Mouse (Mus musculus) adrenal gland, adult 2 months (tissue): Measurements from ENCODE around the gene Nptxr. TPM values are rescaled to one million over a fixed set of nuclear protein-coding genes. Genes with fewer than 3 reads are reported as not detected.

Source experiments
- DNase-seq: peaks from one replicate; pipeline ENCODE4 v3.0.0; 2021
- polyA plus RNA-seq: library from polyadenylated mRNA; depleted of rRNA; stranded (reverse); fragments of >200 nt; gene quantifications from 2 replicates; pipeline ENCODE4 v1.2.3, GENCODE M21; 2012; rRNA removed
- total RNA-seq, 2 experiments: library from RNA; stranded (reverse); gene quantifications; 2 replicates each; pipeline ENCODE4 v1.2.3; 2021

The Nptxr gene
- total and polyA plus RNA-seq, 3 experiments = 4.4 to 7.9 (median 6.3) TPM

DNA sequence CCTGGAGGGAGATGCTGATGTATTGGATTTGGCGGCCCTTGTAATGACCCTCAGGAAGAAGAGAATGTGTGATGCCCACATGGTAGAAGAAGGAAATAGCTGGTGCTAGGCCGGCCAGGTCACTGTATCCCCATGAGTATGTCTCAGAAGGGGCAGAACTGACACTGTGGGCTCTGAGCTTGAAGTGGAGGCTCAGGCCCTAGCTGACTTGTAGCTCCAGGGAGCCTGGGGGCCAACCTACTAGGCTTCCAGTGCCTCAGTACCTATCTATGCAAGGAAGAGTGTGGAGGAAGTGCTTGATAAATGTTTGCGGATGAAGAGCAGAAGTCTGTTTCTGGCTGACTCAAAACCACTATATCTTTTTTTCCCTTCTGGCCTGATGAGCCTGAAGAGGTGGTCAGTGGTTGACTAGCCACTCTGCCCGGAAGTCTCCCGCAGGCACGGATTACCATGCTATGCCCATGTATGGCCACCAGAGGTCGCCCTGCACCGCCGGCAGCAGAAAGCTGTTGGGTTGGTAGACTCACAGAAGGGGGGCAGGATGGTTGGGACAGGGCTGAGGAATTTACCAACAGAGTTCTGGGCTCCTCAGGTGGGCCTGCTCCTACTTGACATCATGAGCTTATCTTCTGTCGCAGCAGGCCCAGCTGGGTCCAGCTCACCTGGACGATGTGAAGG lies 51.7 kb downstream of the Nptxr start:
- peak; percentile 75 for DNase-seq

- DNase-seq = no peak
These were observed 52.8 kb downstream of the Nptxr start for GRCm38 (mm10) chr15:79751772-79752171.

GRCm38 (mm10) chr15:79750266-79750665 lies 54.3 kb downstream of the Nptxr start:
- no peak for DNase-seq

DNA sequence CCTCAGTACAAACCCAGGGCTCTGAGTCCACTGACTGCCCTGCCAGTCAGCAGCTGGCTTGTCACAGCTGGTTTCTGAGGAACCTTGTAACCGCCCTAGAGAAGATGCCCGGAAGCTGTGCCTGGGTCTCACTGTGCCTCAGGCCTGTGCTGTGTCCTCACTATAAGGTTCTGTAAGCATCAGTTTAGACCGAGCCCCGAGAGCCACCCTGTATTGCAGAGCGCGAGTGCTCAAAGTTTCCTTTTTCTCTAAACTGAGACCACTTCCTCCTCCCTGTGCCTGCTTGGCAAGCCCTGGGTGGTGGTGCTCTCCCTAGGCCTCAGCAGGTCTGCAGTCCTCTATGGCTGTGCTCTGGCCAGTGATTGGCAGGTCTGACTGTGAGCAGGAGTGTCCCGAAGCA lies 55.4 kb downstream of the Nptxr start:
- no peak for DNase-seq

GRCm38 (mm10) chr15:79747998-79748397 lies 56.6 kb downstream of the Nptxr start:
- DNase-seq = no peak

DNA sequence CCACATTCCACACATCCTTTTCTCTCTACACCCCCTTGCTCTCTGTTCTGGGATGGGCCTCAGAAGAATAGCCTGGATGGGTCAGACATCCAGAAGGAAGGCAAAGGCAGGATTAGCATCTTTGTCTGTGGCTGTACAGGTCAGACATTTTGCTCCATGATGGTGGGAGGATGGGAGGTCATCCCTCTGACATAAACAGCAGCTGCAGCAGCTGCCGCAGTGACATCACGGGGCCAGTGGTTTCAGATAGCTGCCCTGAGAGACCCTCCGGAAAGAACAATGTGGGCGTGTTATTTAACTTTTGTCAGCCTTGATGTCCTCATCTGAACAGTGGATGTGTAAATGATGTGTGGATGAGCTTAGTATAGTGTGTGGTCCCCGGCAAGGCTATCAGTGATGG lies 58.7 kb downstream of the Nptxr start:
- DNase-seq = no peak

DNA sequence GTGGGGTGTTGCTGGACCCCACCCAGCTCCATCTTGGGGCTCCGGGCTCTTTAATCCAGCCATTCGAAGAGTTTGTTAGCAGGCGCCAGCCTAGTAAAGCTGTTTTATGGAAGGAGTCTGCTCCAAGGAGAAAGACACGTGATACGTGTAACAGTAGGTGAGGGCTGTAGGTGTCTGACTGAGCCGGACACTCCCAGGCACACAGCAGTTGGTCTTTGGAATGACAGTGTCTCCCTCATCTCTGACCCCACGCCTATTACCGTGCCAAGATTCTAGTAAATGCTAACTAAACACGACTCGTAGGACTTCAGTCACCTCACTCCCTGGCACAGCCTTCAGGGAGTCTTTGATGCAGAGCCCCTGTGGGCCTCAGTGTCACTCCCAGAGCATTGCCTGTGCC lies 59.3 kb downstream of the Nptxr start:
- DNase-seq = no peak

DNA sequence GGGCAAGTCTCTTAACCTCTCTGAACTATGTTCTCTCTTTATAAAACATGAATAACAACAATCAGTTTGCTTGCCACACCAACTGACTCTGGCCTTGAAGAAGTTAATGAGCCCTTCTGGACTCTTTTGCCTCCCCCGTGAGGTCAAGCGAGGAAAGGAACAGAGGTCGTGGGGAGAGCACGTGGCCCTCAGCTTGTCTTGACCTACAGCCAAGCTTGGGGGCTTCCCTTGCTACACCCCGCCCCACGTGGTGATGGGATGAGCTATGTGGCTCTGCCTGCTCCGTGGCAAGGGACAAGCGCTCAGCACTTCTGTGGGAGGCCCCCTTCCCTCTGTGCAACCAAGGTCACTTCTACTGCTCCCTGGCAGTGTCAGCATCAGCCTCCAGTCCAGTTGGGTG lies 59.8 kb downstream of the Nptxr start:
- no peak for DNase-seq

- DNase-seq = no peak
These were observed 60.6 kb downstream of the Nptxr start for GRCm38 (mm10) chr15:79744001-79744400.

DNA sequence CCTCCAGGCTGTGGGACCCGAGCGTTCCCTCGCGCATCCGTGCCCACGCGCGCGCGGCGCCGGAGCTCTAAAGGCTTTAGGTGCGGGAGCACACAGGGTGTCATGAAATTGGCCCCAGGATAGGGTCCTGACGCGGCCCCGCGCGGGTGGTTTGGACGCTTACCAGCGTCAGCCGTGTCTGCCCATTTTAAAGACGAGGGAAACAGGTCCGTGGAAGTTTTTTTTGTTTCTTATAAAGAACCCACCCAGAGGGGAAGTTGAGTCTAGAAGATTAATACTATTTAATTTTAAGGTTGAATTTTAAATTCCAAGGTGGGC lies 61.9 kb downstream of the Nptxr start:
- no peak for DNase-seq

DNA sequence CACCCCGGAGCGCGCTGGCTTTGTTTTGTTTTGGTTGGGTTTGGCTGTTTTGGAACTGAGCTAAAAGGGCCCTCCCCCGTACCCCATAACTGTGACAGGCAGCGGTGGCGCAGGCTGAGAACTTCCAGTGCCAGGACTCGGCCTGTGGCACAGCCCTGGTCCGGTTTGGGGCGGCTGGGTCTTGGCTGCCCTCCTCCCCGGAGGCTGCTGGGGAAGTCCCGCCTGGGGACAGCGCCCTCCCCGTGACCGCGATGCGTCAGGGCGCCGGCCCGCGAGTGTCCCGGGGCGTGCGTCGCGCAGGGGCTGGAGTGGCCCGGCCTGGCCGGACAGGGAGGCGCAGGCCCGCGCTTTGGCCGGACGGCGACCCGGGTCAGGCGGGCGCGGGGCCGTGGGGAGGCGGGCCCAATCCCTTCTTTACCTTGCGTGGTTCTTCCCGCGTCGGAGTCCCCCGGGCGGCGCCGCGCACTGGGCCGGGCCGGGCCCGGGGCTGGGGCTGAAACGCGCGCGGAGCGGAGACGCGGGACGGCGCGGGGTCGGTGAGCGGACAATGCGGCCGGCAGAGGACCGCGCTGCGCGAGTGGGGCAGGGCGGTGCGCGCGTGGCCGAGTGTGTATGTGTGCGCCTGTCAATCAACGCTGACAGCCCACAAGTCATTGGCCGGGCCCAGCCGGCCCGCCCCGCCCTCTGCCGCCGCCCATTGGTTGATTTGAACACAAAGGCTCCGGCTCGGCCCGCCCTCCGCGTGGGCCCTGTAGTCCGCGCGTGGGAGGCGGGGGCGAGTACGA lies 62.5 kb downstream of the Nptxr start, which contains the start of gene Sun2:
Gene Sun2, minus strand, starts transcription at position 616 of the 785 bp plus-strand sequence.
- DNase-seq = peak; percentile 95

- DNase-seq = peak; percentile 19
These were observed 63.2 kb downstream of the Nptxr start for GRCm38 (mm10) chr15:79741173-79741858.

DNA sequence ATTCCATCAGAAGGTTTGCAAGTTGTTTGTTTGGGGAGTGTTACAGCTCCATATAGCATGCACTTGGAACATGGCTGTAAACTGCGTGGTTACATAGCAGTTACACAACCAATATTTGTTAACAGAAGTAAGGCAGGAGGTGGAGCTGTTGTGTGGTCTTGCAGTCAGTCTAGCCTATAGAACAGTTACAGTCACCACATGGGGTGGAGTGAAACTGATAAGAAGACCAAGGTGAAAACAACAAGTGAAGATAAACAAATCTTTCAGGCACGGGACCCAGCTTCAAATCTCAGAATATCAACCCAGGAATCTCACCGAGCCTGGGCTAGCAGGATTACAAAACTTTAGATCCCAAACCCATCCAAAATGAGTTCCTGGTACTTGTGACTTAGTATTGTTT lies 63.8 kb downstream of the Nptxr start:
- DNase-seq = no peak

Other genes starting within 250 kb of the Nptxr start
- gene Dmc1, start 199.7 kb downstream of the Nptxr start, total RNA-seq = 1 to 10 TPM in 1 of 2 experiments, under 1 TPM in 1; 0.86 to 2.0 TPM
- gene Dmc1, start 199.7 kb downstream of the Nptxr start, polyA plus RNA-seq = 0.08 and 0.25 TPM in 2 replicates
- 1 to 10 TPM; 1.3 to 1.6 TPM for gene Fam227a, start 145.8 kb downstream of the Nptxr start, total RNA-seq
- gene Fam227a, start 145.8 kb downstream of the Nptxr start, polyA plus RNA-seq = 0.43 and 0.61 TPM in 2 replicates
- gene Cby1, start 145.6 kb downstream of the Nptxr start, total RNA-seq = 10 to 100 TPM; 14.0 to 26.9 TPM
- 6.9 and 13.2 TPM in 2 replicates for gene Cby1, start 145.6 kb downstream of the Nptxr start, polyA plus RNA-seq
- gene Tomm22, start 133.9 kb downstream of the Nptxr start, total RNA-seq = 100 to 1,000 TPM in 1 of 2 experiments, 10 to 100 TPM in 1; 93.3 to 114 TPM
- gene Tomm22, start 133.9 kb downstream of the Nptxr start, polyA plus RNA-seq = 11.0 and 13.7 TPM in 2 replicates
- gene Josd1, start 116.8 kb downstream of the Nptxr start, total RNA-seq = 10 to 100 TPM; 29.1 to 30.1 TPM
- 33.8 and 38.2 TPM in 2 replicates for gene Josd1, start 116.8 kb downstream of the Nptxr start, polyA plus RNA-seq
- 10 to 100 TPM; 29.2 to 32.5 TPM for gene Gtpbp1, start 113.9 kb downstream of the Nptxr start, total RNA-seq
- 26.4 and 29.8 TPM in 2 replicates for gene Gtpbp1, start 113.9 kb downstream of the Nptxr start, polyA plus RNA-seq
- 10 to 100 TPM; 46.9 to 77.9 TPM for gene Sun2, start 62.2 kb downstream of the Nptxr start, total RNA-seq
- 86.8 and 92.5 TPM in 2 replicates for gene Sun2, start 62.2 kb downstream of the Nptxr start, polyA plus RNA-seq
- 10 to 100 TPM; 13.9 to 24.8 TPM for gene Dnal4, start 26.9 kb downstream of the Nptxr start, total RNA-seq
- gene Dnal4, start 26.9 kb downstream of the Nptxr start, polyA plus RNA-seq = 39.9 and 43.0 TPM in 2 replicates
- gene Npcd, start 29.5 kb upstream of the Nptxr start, total RNA-seq = 1 to 10 TPM; 1.2 to 2.0 TPM
- gene Npcd, start 29.5 kb upstream of the Nptxr start, polyA plus RNA-seq = 13.4 and 14.6 TPM in 2 replicates
- 10 to 100 TPM; 46.2 to 67.3 TPM for gene Cbx6, start 29.9 kb upstream of the Nptxr start, total RNA-seq
- 105 and 106 TPM in 2 replicates for gene Cbx6, start 29.9 kb upstream of the Nptxr start, polyA plus RNA-seq
- 10 to 100 TPM; 13.1 to 16.5 TPM for gene Apobec3, start 86.9 kb upstream of the Nptxr start, total RNA-seq
- gene Apobec3, start 86.9 kb upstream of the Nptxr start, polyA plus RNA-seq = 5.2 and 6.7 TPM in 2 replicates
- gene Cbx7, start 166.4 kb upstream of the Nptxr start, total RNA-seq = 10 to 100 TPM; 15.6 to 29.8 TPM
- gene Cbx7, start 166.4 kb upstream of the Nptxr start, polyA plus RNA-seq = 35.2 and 41.3 TPM in 2 replicates
- gene Pdgfb, start 210.2 kb upstream of the Nptxr start, total RNA-seq = 10 to 100 TPM; 30.3 to 54.0 TPM
- gene Pdgfb, start 210.2 kb upstream of the Nptxr start, polyA plus RNA-seq = 63.3 and 63.8 TPM in 2 replicates